Mouse (Mus musculus): ENCODE data around the gene Efcab14.

Gene Efcab14

DNA sequence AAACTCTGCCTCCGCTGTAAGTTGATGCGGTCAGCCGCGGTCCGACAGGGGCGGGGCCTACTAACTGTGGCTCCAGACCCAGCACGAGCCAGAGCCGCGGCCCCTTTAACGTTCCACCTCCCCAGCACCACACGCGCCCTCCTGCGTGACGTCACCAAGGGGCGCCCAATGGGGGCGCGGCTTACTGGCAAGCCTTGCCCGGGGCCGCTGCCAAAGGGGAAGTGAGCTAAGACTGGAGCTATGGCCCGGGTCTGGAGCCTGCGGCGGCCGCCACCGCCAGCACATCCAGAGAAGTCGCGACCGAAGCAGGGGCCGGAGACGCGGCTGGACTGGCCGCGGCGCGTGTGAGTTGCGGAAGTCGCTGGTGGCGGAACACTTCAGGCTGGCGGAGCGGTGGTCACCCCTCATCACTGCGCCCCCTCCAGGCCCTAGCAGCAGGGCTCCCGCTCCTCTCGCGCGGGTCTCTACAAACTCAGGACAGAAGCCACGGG is at the start of gene Efcab14:
Gene Efcab14, plus strand, starts transcription at position 194 of the 491 bp plus-strand sequence.
- peak; percentile 99 for DNase-seq

DNA sequence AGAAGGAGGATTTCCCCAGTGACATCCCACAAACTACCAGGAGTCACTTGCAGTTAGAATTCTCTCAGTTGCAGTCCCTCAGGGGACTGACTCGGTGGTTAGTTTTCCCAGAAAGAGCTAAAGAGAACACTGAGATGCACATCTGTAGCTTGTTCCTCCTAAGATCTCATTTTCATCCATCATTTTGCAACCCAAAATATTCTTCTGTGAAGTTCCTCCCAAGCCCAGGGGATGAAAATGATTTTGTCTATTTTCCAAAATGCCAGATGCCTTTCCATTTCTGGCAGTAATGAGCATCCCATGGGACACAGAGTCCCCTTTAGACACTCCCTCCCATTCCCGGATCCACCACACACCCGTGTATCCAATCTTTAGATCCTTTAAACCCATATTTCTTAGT is 36.1 kb upstream of the Efcab14 start:
- DNase-seq: no peak

DNA sequence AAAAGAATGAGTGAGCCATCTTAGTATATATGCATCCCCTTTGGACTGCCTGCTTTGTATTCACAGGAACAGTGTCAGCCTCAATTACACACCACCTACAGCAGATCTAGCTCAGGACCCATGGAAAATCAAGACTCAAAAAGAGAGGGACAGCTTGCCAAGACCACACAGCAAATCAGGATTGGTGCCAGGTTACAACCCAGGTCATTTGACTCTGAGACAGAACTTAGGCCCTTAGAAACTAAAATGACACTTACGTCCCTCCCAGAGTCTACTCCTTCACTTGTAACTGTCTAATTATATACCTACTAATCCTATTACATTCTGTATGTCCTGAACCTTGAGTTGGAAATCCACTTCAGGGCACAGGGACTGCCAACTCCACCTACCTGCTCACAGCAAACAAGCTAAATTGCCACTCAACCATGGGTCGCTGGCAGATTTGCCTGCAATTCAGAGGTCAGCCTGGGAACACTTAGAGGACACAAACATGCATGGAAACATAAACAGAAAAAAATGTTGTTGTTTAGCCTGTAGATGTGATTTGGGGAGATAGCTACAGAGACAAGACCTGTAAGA is 33.5 kb upstream of the Efcab14 start:
- DNase-seq: peak; percentile 27 to 43

DNA sequence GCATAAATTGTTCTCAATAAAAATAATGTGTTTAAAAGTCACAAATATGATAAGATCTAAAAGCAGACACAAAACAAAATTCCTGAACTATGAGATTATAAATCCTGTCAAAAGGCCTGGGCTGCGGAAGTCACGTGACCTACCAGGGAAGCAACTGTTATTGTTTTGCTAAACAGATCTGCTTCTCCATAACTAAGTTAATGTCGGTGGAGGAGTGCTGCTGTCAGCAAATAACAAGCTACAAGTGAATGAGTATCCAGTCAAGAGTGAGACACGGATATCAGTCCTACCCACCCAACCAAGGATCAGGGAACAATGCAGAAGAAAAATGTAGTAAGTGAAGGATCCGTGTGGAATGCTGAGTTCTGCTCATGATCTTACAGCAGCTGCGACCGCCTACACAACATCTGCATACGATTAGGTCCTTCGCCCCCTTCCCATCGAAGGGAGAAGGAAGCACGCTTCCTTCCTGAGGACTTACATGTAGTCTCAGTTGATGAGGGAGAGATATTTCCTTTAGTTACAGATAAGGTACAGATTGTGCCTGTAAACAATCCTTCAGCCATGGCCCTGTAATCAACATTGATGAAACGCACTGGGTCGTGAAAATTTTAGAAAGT is 28.5 kb upstream of the Efcab14 start:
- DNase-seq: peak; percentile 79 to 87

DNA sequence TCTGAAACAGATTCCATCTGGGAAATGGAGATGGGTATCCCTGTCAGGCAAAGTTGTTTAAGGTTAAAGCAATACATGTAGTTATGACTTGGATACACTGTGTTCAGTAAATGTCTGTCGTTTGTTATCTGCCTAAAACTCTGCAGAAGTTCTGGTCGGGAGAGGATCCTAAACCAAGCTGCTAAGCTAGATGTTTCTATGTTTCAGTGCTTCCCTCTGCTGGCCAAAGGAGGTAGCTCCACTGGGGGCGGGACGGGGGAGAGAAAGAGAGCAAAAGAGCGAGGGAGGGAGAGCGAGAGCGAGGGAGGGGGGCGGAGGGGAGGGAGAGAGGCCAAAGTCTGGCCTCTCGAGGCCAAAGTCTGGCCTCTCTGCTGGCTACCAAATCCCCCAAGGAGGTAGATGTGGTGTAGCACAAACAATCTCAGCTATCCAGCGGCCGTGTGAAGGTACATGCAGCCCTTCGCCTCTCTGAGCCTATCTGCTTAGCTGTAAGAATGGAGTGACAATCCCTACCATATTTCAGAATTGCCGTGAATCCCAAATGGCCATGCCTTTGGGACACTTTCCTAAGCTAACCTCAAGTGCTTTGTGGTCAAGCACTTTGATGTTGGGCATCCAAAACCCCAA is 27.6 kb upstream of the Efcab14 start:
- peak; percentile 95 for DNase-seq

DNA sequence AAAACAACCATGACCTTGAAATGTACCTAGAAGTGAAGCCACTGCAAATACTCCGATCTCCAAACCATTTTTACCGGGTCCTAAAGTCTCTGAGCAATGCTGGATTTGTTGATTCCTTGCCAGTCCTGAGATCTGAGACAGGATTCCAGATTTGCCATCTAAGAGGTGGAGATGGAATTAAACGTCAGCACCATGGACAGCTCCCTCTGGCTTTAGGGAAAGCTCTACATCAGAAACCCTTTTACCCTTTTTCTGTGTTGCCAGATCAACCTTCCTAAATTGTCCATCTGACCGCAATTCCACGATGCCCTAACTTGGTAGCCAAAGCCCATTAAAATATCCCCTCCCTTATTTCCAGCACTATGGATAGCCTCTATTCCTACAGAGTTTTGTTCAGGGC is 8.8 kb upstream of the Efcab14 start:
- peak; percentile 58 to 84 for DNase-seq

DNA sequence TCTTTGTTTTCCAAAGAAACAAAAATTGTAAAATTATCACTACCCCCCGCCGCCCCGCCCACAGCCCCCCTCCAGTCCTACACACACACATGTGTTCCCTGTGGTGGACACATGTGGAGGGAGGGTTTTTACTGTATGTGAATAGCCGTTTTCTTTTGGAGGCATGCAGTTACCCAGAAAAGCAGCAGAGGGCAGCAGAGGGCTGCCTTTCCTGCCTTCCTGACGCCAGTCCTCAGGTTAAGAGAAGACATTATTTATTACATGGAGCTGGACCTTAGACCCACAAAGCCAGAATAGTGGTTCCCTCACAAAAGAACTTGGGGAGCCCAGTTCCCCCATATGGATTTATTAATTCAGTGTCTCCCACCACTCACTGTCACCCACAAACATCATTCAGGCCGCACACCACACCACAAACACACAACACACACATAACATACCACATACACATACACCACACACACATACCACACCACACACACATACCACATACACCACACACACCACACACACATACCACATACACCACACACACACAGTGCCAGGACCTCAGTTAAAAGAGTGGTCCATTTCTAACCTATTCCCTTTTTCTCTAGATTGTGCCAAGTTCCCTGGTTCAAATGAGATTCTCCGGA is 5.8 kb upstream of the Efcab14 start:
- DNase-seq: peak; percentile 68 to 84

DNA sequence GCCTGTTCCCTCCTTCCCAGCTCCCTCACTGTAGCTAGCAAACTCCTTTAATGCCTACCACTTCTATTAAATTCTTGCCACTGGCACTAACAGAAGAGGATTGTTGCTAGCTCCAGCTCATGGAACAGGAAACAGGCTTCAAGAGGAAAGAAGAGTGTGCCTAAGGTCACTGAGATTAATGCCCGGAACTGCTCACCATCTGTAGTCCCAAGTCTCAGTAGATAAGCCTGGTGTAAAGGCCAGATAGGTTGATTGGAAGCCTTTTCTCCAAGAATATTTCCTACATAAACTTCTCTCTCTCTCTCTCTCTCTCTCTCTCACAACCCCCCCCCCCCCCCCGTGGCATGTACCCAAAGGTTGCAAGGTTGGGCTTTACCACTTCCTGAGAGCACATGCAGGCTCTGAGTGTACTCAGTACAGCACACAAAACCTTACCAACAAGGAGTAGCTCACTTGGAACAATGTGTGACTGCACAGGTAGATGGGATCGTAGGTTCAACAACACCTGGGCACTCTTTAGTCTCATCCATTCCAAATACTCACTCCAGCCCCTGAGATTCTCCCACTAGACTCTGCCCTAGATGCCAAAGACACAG is 5.2 kb upstream of the Efcab14 start:
- peak in 1 of 2 experiments; percentile 6 for DNase-seq

DNA sequence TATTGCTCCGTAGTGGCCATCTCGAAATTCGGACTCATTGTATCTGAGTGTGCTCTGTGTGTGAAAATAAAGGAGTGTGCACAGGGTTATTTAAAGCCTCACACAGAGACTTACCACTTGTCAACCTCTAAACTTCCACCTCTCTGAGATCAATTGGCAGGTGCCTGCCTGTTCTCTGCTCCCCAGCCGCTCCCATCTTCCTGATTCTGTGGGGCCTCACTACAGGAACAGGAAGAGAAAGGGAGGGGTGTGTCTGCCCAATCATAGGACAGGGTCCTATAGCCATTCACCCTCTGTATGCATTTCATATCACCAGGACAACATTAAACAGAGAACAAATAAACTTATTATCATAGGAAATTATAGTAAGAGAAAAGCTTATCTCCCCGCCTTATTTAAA is 3.8 kb upstream of the Efcab14 start:
- no peak for DNase-seq

DNA sequence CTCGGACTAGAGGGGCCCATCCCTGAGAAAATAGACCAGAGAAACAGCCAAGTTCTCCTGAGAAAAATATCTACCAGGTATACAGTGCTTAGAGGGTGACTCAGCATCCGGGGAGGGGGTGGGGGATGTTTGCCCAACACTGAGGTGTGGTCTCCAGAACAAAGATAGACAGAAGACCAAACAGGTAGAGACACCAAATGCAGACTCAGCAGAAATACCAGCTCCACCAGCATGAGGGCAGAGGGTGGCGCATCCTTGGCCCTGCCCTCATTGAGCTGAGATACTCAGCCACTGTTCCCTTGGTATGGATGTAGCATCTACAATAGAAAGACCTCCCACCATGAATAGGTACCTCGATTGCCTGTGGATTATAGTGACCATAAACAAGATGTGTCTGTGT is 2.7 kb upstream of the Efcab14 start:
- no peak for DNase-seq

DNA sequence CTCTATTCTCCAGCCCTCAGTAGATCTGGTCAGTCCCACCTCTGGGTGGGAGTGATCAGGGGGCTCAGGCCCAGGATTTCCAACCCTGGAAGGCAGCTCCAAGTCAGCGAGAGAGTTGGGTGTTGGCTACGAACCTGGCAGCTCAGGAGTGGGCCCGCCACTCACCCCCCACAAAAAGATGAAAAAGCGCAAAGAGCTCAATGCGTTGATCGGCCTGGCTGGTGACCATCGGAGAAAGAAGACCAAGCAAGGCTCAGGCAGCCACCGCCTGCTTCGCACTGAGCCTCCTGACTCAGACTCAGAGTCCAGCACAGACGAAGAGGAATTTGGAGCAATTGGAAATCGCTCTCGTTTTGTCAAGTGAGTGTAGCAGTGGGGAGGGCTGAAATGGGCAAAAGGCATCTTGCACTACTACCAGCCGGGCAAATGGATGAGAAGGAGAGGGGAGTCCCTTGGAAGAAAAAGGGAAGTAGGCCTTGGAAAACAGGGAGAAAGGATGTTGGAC is 989 bp downstream of the Efcab14 start:
- peak in 1 of 2 experiments; percentile 17 for DNase-seq

DNA sequence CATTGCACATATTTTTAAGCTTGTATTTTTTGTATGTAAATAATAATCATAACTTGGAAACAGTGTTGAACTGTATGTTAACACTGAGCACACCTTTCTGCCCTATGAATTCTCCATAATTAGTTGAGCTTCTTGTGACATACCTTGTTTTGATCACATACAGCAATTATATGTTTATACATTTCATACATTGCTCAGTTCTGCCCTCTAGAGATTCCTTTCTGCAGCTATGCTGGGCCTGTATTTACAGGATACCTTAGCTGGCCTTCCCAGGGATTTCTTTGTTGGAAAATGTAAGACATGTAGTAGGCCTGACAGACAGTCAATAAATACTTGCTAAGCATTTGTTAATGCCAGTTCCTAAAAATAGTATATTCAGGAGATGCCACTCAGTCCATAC is 5.1 kb downstream of the Efcab14 start:
- no peak for DNase-seq

DNA sequence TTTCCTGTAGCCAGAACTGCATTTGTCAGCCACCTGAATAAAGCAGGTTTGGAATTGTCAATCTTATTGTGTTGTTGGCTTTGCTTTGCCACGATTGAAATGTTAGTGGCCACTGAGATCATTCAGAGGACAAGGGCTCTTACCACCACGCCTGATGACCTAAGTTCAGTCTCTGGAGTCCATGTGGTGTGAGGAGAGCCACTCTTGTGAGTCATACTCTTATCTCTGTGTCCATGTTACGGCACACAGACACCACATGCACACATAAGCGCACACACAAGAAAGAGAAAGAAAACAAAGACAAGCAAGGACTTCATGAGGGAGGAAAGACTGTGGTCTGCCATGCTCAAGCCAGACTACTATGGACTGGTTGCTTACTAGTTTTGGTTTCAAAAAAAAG is 5.6 kb downstream of the Efcab14 start:
- DNase-seq: no peak

DNA sequence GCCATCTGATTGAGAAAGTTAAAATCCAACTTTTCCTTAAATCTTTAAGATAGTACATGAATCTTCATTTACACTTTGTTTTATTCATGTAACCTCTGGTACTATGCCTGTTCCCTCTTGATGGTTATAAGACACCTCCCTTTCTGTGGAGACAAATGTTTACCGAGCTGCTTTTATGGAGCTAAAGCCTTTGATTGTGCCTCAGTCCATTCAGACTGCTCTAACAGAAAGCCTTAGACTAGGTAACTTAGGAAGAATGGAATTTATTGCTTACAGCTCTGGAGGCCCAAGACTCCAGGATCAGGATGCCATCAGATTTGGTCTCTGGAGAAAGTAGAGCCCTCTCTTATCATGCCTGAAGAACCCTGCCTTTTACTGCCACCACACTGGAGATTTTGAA is 10.6 kb downstream of the Efcab14 start:
- no peak for DNase-seq

DNA sequence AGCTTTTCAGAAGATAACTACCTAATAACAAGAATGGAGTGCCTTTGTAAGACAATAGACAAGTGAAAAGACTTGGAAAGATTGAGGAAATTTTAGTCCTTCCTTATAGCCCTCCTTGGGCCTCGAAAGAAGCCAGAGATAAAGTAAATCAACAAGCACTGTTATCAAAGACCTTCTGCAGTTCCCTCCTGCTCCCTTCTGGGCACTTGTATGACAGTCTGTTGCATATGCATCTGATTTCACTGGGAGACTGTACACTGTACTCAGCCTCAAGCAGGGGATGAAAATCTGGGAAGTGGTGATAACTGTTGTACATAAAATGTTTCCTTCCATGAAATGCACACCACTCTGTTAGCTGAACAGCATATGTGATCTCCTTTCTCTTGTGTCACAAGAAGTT is 11.8 kb downstream of the Efcab14 start:
- DNase-seq: no peak

DNA sequence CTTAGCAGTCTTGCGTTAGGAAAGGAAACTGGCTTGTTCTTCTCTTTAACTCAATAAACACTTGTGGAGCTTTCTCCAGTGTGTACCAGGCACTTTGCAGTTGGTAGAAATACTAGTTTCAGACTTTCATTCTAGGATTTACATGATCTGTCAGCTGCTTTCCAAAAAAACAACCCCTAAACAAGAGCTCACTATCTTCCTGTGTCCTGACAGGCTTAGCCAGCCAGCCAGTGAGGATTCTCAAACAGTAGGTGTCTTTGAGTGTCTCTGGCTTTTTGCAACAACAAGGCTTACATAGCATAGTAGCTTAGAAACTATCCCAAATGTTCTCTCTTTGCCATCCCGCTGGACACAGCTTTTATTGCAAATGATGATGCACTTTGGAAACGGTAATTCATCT is 16.6 kb downstream of the Efcab14 start:
- DNase-seq: no peak

DNA sequence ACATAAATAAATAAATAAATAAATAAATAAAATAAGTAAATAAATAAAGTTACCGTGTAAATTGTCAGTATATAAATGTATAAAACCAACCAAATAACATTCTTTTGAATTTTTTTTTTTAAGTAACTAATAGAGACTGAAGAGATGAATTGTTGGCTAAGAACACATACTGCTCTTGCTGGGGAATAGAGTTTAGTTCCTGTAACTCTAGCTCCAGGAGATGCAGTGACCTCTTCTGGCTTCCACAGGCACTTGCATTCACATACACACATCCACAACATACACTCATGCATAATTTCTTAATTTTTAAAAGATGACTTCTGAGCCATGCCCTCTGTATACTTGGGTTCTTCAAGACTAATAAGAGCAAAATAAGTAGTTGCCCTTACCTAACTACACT is 17.3 kb downstream of the Efcab14 start:
- DNase-seq: no peak

DNA sequence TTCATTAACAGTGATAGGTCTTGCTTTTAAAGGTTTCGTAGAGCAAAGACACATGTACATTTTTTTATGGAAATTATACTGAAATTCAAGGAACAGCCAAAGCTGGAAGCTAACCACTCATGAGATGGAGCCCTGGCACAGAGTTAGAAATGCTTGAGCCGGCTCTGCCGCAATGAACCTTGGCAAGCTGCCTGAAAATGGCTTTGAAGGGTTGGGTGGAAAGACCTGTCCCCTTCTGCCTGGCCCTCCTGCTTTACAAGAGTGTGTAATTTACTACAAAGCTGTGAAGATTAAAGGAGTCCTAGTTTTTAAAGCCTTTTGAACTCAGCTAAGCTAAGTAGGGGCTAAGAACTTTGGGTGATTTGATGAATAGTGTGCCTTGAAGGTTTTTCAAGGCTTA is 23.7 kb downstream of the Efcab14 start:
- peak; percentile 41 to 71 for DNase-seq

DNA sequence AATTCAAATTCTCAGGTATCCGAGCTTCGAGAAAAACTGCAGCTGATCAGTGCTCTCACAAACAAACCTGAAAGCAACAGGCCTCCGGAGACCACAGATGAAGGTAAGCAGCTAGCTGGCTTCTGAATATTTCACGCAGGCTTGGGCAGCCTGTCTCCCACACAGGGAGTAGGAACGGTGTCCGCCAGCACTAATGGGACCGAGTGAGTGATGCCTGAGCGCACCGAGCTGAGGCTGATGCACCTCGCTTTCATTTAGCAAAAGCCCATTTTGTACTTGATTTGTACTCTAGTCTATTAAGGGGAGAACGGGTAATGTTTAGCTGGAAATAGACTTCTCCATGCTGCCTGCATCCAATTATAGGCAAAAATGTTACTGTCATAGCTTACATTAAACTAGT is 27.0 kb downstream of the Efcab14 start:
- DNase-seq: no peak

DNA sequence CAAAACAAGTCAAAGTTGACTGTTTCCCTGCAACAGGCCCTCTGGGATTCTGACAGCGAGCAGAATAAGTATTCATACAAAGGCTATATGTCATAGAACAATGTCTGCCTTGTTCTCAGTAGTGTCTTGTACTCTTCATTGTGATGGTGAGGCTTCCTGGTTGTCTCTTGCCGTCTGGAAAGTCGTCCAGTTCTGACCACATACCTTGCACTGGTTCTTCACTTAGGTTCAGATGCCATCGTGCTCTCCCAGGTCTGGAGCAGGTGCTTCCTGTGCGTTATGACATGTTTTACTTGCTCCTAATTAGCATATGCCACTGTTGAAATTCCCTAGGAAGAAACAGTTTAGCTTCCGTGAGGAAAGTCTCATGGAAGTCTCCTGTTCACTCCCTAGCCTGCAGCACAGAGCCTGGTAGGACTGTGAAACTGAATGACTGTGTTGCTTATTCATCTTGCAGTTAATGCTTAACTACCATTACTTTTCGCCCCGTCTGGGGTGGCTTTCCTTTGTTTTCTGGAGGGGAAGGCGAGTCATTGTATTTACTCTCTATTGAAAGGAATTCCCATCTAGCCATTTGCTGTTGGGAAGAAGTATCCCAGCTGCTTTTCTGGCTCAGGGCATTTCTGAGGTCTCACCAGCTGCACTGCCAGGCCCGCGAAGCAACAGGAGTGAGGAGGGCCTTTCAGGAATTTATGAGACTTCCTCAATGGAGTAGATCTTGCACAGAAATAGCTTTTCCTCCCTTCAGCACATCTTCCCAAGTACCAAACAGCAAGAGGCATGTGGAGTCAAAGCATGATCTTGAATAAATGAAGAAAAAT is 30.3 kb downstream of the Efcab14 start:
- DNase-seq: peak; percentile 6 to 12

DNA sequence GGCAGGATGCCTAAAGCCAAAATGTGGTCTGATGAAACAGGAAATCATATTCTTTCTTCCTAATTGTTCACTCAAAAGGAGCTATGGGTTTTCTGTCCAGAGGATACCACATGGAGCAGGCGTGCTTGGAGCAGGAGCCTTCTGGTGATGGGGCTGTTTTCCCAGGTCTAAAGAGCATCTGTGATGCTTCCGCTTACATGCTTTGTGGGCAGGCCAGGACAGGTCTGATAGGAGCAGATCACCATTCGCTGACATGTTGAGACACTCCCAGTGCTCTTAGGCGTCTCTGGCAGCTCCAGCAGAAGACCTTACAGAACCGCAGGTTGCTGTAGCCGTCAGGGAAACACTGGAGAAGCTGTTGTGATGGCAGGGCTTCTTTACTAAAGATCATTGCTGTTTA is 37.5 kb downstream of the Efcab14 start:
- no peak for DNase-seq

DNA sequence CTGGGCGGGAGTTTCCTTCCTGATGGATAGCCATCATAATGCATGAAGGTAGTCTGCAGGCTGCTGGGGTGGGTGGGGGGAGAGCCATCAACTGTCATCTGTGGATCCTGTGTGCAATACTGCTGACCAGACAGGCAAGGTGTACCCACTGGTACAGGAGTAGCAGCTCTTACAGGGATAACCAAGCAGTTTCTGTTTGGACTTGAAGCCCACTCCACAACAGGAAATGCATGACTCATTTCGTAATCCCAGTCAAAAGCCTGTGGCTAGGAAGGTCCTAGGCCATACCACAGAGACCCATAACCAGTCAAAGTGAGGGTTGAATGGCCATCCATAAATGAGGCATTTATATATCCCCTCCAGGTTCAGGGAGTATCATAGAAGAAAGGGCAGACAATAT is 40.1 kb downstream of the Efcab14 start:
- no peak for DNase-seq

All from kidney, postnatal 36 days (tissue).